Mouse (Mus musculus) MEL (cell line): Measurements from ENCODE around the gene Upf1.

Experiments used
- CTCF ChIP-seq, 3 experiments: IDR thresholded peaks in 2 of 3; conservative IDR thresholded peaks in 1 of 3; 2 replicates each; pipeline ENCODE4 v1.5.1; 2011 to 2012; ENCODE audit warnings: low read length in 3 of 3, low read depth in 2 of 3, mild to moderate bottlenecking in 2 of 3, improper control_type of control experiment in 1 of 3, inconsistent platforms in 1 of 3, mixed read lengths in 1 of 3, moderate library complexity in 1 of 3; ENCODE audit not compliant: control insufficient read depth in 1 of 3, insufficient read depth in 1 of 3, poor library complexity in 1 of 3, severe bottlenecking in 1 of 3
- GABPA ChIP-seq: IDR thresholded peaks from 2 replicates; pipeline ENCODE4 v1.6.1; 2012; ENCODE audit warnings: low read depth, mild to moderate bottlenecking, inconsistent platforms, low read length, improper control_type of control experiment, moderate library complexity
- GATA1 ChIP-seq: IDR thresholded peaks from 2 replicates; pipeline ENCODE4 v1.6.1; 2011; ENCODE audit warnings: low read depth, low read length, improper control_type of control experiment
- KAT2A ChIP-seq: conservative IDR thresholded peaks from 2 replicates; pipeline ENCODE4 v1.6.1; 2012; ENCODE audit warnings: low read depth, low read length, improper control_type of control experiment, inconsistent platforms
- MAFK ChIP-seq: IDR thresholded peaks from 2 replicates; pipeline ENCODE4 v1.6.1; 2011; ENCODE audit warnings: low read depth, mild to moderate bottlenecking, low read length, improper control_type of control experiment, borderline replicate concordance
- MAX ChIP-seq: IDR thresholded peaks from 2 replicates; pipeline ENCODE4 v1.6.1; 2011; ENCODE audit warnings: low read length, improper control_type of control experiment
- MXI1 ChIP-seq: IDR thresholded peaks from 2 replicates; pipeline ENCODE4 v1.6.1; 2011; ENCODE audit warnings: mild to moderate bottlenecking, low read depth, low read length, improper control_type of control experiment
- NELFE ChIP-seq: IDR thresholded peaks from 2 replicates; pipeline ENCODE4 v1.6.1; 2011; ENCODE audit warnings: low read depth, low read length, improper control_type of control experiment
- POLR2A ChIP-seq, 2 experiments: IDR thresholded peaks; 2 replicates each; pipeline ENCODE4 v1.6.1; 2011 to 2012; ENCODE audit warnings: low read length in 2 of 2, mild to moderate bottlenecking in 2 of 2, control low read depth in 1 of 2, improper control_type of control experiment in 1 of 2, low read depth in 1 of 2, moderate library complexity in 1 of 2; ENCODE audit not compliant: control insufficient read depth in 1 of 2, insufficient read depth in 1 of 2, poor library complexity in 1 of 2
- SIN3A ChIP-seq: IDR thresholded peaks from 2 replicates; pipeline ENCODE4 v1.6.1; 2012; ENCODE audit warnings: low read length, improper control_type of control experiment, inconsistent platforms
- TAL1 ChIP-seq: IDR thresholded peaks from 2 replicates; pipeline ENCODE4 v1.6.1; 2012; ENCODE audit warnings: mild to moderate bottlenecking, inconsistent platforms, low read length, moderate library complexity, mixed read lengths
- TBP ChIP-seq: IDR thresholded peaks from 2 replicates; pipeline ENCODE4 v1.8.0; 2011; ENCODE audit warnings: low read depth, low read length, improper control_type of control experiment

DNA sequence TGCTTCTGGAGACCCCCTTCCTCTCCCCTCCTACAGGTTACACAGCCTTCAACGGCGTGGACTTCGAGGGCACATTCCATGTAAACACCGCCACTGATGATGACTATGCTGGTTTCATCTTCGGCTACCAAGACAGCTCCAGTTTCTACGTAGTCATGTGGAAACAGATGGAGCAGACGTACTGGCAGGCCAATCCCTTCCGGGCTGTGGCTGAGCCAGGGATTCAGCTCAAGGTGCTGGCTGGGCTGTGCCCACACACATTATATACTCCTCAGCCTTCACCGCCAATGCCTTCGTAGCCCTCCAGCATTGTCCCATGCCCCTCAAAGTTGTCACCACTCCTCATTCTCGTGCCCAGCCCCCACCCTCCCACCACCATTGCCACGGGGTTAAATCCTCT is 27.0 kb upstream of the Upf1 start:
- TF ChIP-seq CTCF (IDR thresholded peaks at IDR 0.05 in 2 of 3, conservative IDR thresholded peaks at IDR 0.05 in 1 of 3; ENCODE audit: control insufficient read depth in 1 of 3, insufficient read depth in 1 of 3, low read depth in 2 of 3, low read length in 3 of 3, poor library complexity in 1 of 3, severe bottlenecking in 1 of 3): no peak
- TF ChIP-seq GATA1: no peak
- no peak for TF ChIP-seq GABPA
- TF ChIP-seq MAFK: no peak
- TF ChIP-seq POLR2A (IDR thresholded peaks at IDR 0.05; ENCODE audit: control insufficient read depth in 1 of 2, insufficient read depth in 1 of 2, low read depth in 1 of 2, low read length in 2 of 2, poor library complexity in 1 of 2): no peak
- no peak for TF ChIP-seq SIN3A
- no peak for TF ChIP-seq KAT2A
- TF ChIP-seq MXI1: no peak
- TF ChIP-seq TAL1: no peak
- no peak for TF ChIP-seq TBP
- TF ChIP-seq NELFE: no peak
- TF ChIP-seq MAX: no peak
